Mouse (Mus musculus) lung, postnatal 0 days (tissue): ENCODE measurements at regions not wholly inside any gene's neighbourhood (a gene's known extent, or its start where the extent isn't known, plus 50 kb on each side); places are given as distances from the start of the nearest gene placed in this dataset.

Experiments
- ATAC-seq: fragments of 200-750 bp; cut with Nextera tagmentation; 2 replicates; pipeline ENCODE4 v1.8.0; 2017; ENCODE audit warnings: moderate library complexity
- DNase-seq: peaks from one replicate; pipeline ENCODE4 v3.0.0-alpha.2; 2016; ENCODE audit warnings: low spot score
- H3K27ac ChIP-seq: fragments of 300-500 bp; sonication (generic); 2 replicates; pipeline ENCODE4 v1.5.1; 2014; ENCODE audit warnings: antibody characterized with exemption, mild to moderate bottlenecking, low read length, mixed read lengths
- H3K27me3 ChIP-seq: fragments of 300-500 bp; sonication (generic); replicated peaks from 2 replicates; pipeline ENCODE4 v1.6.1; 2014; ENCODE audit warnings: low read length, mixed read lengths; ENCODE audit not compliant: insufficient read depth
- H3K36me3 ChIP-seq: fragments of 300-500 bp; sonication (generic); 2 replicates; pipeline ENCODE4 v1.6.1; 2014; ENCODE audit warnings: low read length, mixed read lengths; ENCODE audit not compliant: insufficient read depth
- H3K4me1 ChIP-seq: fragments of 300-500 bp; sonication (generic); 2 replicates; pipeline ENCODE4 v1.6.1; 2014; ENCODE audit warnings: antibody characterized with exemption, low read depth, low read length, mixed read lengths; ENCODE audit not compliant: insufficient read depth
- H3K4me2 ChIP-seq: fragments of 300-500 bp; sonication (generic); replicated peaks from 2 replicates; pipeline ENCODE4 v1.6.1; 2014; ENCODE audit warnings: low read depth, mild to moderate bottlenecking, low read length, moderate library complexity, mixed read lengths
- H3K4me3 ChIP-seq: fragments of 300-500 bp; sonication (generic); 2 replicates; pipeline ENCODE4 v1.5.1; 2014; ENCODE audit warnings: low read depth, low read length
- H3K9ac ChIP-seq: fragments of 300-500 bp; sonication (generic); replicated peaks from 2 replicates; pipeline ENCODE4 v1.6.1; 2014; ENCODE audit warnings: low read depth, mild to moderate bottlenecking
- H3K9me3 ChIP-seq: fragments of 300-500 bp; sonication (generic); 2 replicates; pipeline ENCODE4 v1.6.1; 2016; ENCODE audit warnings: low read length, mixed read lengths
- CTCF ChIP-seq: IDR thresholded peaks from 2 replicates; pipeline ENCODE4 v1.5.1; 2016; ENCODE audit warnings: antibody characterized with exemption, mild to moderate bottlenecking
- EP300 ChIP-seq: IDR thresholded peaks from 2 replicates; pipeline ENCODE4 v1.6.1; 2016; ENCODE audit warnings: antibody characterized with exemption, mild to moderate bottlenecking, control low read depth
- WGBS: fragments of 180-500 bp; shearing (Covaris S2); extraction: QIAGEN DNeasy Blood & Tissue Kit; methylation state at CpG from one replicate; pipeline ENCODE4 v1.1.7; 2014; 5-methylcytosine and 5-hydroxymethylcytosine counted together

DNA sequence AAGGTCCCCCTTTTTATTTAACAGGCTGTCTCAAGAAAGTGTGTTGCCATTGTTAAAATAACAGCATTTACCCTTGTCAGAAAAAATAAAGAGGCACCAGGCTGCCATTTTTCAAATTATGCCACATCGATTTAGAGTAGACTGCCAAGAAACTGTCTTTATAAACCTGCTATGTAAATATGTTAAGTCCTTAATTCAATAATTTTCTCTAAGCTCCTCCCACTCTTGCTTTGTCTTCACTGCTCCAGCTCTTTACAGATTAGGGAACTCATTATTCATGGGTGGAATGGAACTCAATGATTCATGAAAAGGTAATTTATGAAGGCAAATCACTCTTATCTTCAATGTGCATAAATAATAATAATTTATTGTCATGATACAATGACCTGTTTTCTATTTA, 64.9 kb upstream of the Frmd4b start:
- WGBS = 62% methylated on average over 1 of the region's 1 CpGs
- TF ChIP-seq EP300 (no peak), CTCF (no peak)
- no peak overlapping the region for H3K9ac ChIP-seq
- no peaks in the 10 kb centered on the region for H3K36me3 ChIP-seq
- H3K4me2 ChIP-seq = no peak overlapping the region
- H3K4me3 ChIP-seq = no peak overlapping the region
- H3K9me3 ChIP-seq = no peaks in the 10 kb centered on the region
- H3K27ac ChIP-seq = no peak overlapping the region
- no peaks in the 10 kb centered on the region for H3K27me3 ChIP-seq
- no peak for DNase-seq
- ATAC-seq = no peak
- no peaks in the 10 kb centered on the region for H3K4me1 ChIP-seq

DNA sequence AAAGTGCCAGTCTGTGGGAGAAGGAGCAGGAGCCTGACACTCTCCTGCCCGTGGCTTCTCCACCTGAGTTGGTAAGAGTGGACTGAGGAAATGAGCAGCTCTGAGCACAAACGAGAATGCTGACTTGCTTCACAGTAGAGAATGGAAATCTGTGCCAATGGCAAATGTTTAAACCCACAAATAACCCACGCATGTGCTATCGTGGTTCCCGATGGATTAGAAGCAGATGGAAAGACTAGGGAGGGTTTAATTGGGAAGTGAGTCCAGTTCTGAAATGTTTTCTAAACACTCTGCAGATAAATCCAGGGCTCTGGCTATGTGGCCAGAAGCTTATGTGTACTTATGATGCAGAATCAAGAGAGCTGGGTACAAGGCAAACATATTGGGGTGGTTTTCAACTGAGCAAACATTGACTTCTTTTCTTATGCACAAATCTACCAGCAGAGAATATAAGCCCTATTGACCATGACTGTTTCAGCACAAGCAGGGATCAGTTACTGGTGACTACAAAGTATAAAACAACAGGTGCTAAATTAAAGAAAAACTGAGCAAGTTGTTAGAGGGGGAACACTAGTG, 57.9 kb upstream of the Frmd4b start:
- ATAC-seq (no peak), DNase-seq (no peak)
- H3K9ac ChIP-seq = no peak overlapping the region
- H3K4me2 ChIP-seq = no peak overlapping the region
- H3K36me3 ChIP-seq = no peaks in the 10 kb centered on the region
- 61% methylated on average over 5 of the region's 5 CpGs for WGBS
- H3K4me1 ChIP-seq = no peaks in the 10 kb centered on the region
- no peak overlapping the region for H3K27ac ChIP-seq
- H3K4me3 ChIP-seq = no peak overlapping the region
- H3K9me3 ChIP-seq = no peaks in the 10 kb centered on the region
- H3K27me3 ChIP-seq = no peaks in the 10 kb centered on the region
- TF ChIP-seq CTCF = no peak
- TF ChIP-seq EP300 = no peak

DNA sequence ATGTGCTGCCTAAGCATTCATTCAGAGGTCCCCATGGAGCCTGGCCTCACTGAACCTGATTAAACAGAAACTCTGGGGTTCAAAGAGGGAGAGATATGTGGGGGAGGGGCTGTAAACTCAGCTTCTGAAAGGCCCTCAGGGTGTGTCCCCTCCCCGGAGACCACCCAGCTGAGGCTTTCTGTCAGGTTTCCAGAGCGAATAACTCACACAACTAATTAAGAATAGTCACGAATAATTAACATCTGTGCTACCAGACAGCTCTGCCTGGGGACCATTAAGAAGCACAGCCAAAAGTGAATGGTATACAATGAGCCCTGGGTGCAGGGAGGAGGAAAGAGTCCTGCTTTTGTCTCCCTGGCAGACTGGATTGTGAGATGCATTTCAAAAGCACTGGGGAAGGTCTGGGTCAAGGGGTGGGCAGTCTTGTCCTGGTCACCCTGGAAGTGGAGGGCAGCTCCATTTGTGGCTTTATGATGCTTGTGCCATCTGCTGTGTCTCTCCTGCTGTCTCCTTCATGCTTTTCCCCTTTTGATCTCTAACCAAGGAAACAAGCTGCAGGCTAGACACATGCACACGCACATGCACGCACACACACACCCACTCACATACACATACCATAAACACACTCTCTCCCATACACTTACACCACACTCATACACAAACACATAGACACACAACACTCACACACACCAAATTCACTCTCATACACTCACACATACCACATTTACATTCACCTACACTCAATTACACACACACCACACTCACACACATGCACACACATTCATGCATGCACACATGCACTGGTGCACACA, 49.7 kb upstream of the Frmd4b start:
- Histone ChIP-seq H3K36me3 (no peaks in the 10 kb centered on the region), H3K27ac (no peak overlapping the region), H3K4me3 (no peak overlapping the region), H3K4me2 (no peak overlapping the region), H3K9ac (no peak overlapping the region), H3K27me3 (no peaks in the 10 kb centered on the region), H3K4me1 (no peaks in the 10 kb centered on the region), H3K9me3 (no peaks in the 10 kb centered on the region)
- ATAC-seq (no peak), DNase-seq (no peak)
- WGBS = 39% methylated on average over 5 of the region's 5 CpGs
- TF ChIP-seq EP300 (no peak), CTCF (no peak)
